Mouse (Mus musculus) olfactory bulb, adult 2 months (tissue): Measurements from ENCODE around the gene Fam171a1.

Experiments used
- CTCF ChIP-seq: fragments of 200-500 bp; IDR thresholded peaks from 2 replicates; pipeline ENCODE4 v1.5.1; 2012; ENCODE audit warnings: low read depth, mild to moderate bottlenecking, low read length, moderate library complexity; ENCODE audit not compliant: insufficient read depth
- POLR2A ChIP-seq: fragments of 200-500 bp; IDR thresholded peaks from 2 replicates; pipeline ENCODE4 v1.6.1; 2012; ENCODE audit warnings: mild to moderate bottlenecking, low read depth, low read length, moderate library complexity; ENCODE audit not compliant: insufficient read depth

GRCm38 (mm10) chr2:3266466-3266865 lies 152.4 kb downstream of the Fam171a1 start:
- no peak for TF ChIP-seq CTCF
- TF ChIP-seq POLR2A = no peak
